8 mouse cellular contexts compared by ENCODE assay signal in genomic region chrX:154713641-154714255, GRCm38 (mm10).
DNase-seq lines count a peak whose midpoint lies in the region; ATAC-seq and TF ChIP-seq lines count a peak whose summit lies in the region.

No protein-coding gene starts in this region.

- intact Hi-C loops in heart, postnatal 25 days (cut with DNase I), result no loop called here
- intact Hi-C loops in gastrocnemius, adult 2 months (cut with DNase I), result no loop called here

- H3K36me3 ChIP-seq in heart, postnatal 0 days (replicated peaks; ENCODE audit: control insufficient read depth, insufficient read depth, low read length), result no peaks in the 10 kb centered on the region
- H3K36me3 ChIP-seq in hindbrain, embryonic 15.5 days, result no peaks in the 10 kb centered on the region
- H3K36me3 ChIP-seq in midbrain, embryonic 12.5 days, result no peaks in the 10 kb centered on the region

- H3K9ac ChIP-seq in heart, postnatal 0 days (replicated peaks; ENCODE audit: low read depth, low read length), result no peak overlapping the region
- peak overlapping the region; percentile 33; the same call in 1 of the 2 replicates for H3K9ac ChIP-seq in hindbrain, embryonic 15.5 days
- no peak overlapping the region for H3K9ac ChIP-seq in midbrain, embryonic 12.5 days (replicated peaks)

- WGBS in heart, postnatal 0 days, result 49% methylated on average over 20 of the region's 27 CpGs
- 43% methylated on average over 20 of the region's 27 CpGs for WGBS in hindbrain, embryonic 15.5 days
- WGBS in midbrain, embryonic 12.5 days, result 36% methylated on average over 22 of the region's 27 CpGs

- H3K27me3 ChIP-seq in heart, postnatal 0 days (ENCODE audit: control insufficient read depth, insufficient read depth, low read length), result no peaks in the 10 kb centered on the region
- no peaks in the 10 kb centered on the region for H3K27me3 ChIP-seq in hindbrain, embryonic 15.5 days
- no peaks in the 10 kb centered on the region for H3K27me3 ChIP-seq in midbrain, embryonic 12.5 days

- H3K4me1 ChIP-seq in heart, postnatal 0 days (ENCODE audit: control insufficient read depth, insufficient read depth), result no peaks in the 10 kb centered on the region
- no peaks in the 10 kb centered on the region for H3K4me1 ChIP-seq in hindbrain, embryonic 15.5 days (replicated peaks)
- no peaks in the 10 kb centered on the region for H3K4me1 ChIP-seq in midbrain, embryonic 12.5 days

- H3K27ac ChIP-seq in heart, postnatal 0 days (ENCODE audit: low read depth), result no peak overlapping the region
- peak overlapping the region; percentile 62 for H3K27ac ChIP-seq in hindbrain, embryonic 15.5 days (replicated peaks)
- H3K27ac ChIP-seq in midbrain, embryonic 12.5 days (replicated peaks), result no peak overlapping the region
- H3K27ac ChIP-seq in gastrocnemius, adult 2 months, result no peak overlapping the region

- no peak for DNase-seq in heart, postnatal 0 days (ENCODE audit: low spot score)
- no peak for DNase-seq in heart, postnatal 25 days (ENCODE audit: low spot score)
- DNase-seq in embryo, embryonic 10 days (ENCODE audit: low spot score), result peak; percentile 4
- DNase-seq in adrenal gland, postnatal 14 days, result no peak
- DNase-seq in urinary bladder, postnatal 14 days (ENCODE audit: low spot score), result no peak
- no peak for DNase-seq in gastrocnemius, adult 2 months

- no peak for ATAC-seq in heart, postnatal 0 days (ENCODE audit: insufficient read depth, low read depth)
- ATAC-seq in hindbrain, embryonic 15.5 days (ENCODE audit: low FRiP score, low read depth), result peak; percentile 82; the same call in 1 of the 2 replicates
- peak; percentile 68 for ATAC-seq in midbrain, embryonic 12.5 days (ENCODE audit: low FRiP score, low read depth)

- TF ChIP-seq CTCF in heart, postnatal 0 days (IDR thresholded peaks at IDR 0.05; ENCODE audit: low read depth), result no peak
- no peak for TF ChIP-seq CTCF in gastrocnemius, adult 2 months (IDR thresholded peaks at IDR 0.05)

- no peak for TF ChIP-seq EP300 in heart, postnatal 0 days (IDR thresholded peaks at IDR 0.05; ENCODE audit: low read depth)

- H3K4me3 ChIP-seq in heart, postnatal 0 days (ENCODE audit: low read depth, low read length), result no peak overlapping the region
- peak overlapping the region; percentile 42 for H3K4me3 ChIP-seq in hindbrain, embryonic 15.5 days
- H3K4me3 ChIP-seq in midbrain, embryonic 12.5 days, result peak overlapping the region; percentile 32
- no peak overlapping the region for H3K4me3 ChIP-seq in gastrocnemius, adult 2 months

- H3K4me2 ChIP-seq in heart, postnatal 0 days (ENCODE audit: low read depth, low read length), result peak overlapping the region; percentile 25; the same call in 1 of the 2 replicates
- peak overlapping the region; percentile 56 for H3K4me2 ChIP-seq in hindbrain, embryonic 15.5 days
- peak overlapping the region; percentile 48 for H3K4me2 ChIP-seq in midbrain, embryonic 12.5 days (replicated peaks)

- no peaks in the 10 kb centered on the region for H3K9me3 ChIP-seq in heart, postnatal 0 days (replicated peaks; ENCODE audit: control insufficient read depth, low read length)
- no peaks in the 10 kb centered on the region for H3K9me3 ChIP-seq in hindbrain, embryonic 15.5 days
- H3K9me3 ChIP-seq in midbrain, embryonic 12.5 days, result no peaks in the 10 kb centered on the region

Comparison
In these comparisons a context has a peak if more than half of its experiments do, and no peak if none do; other contexts are left out.
1. H3K4me3 ChIP-seq: peak in hindbrain, embryonic 15.5 days (single experiment) and midbrain, embryonic 12.5 days (single experiment); none in heart, postnatal 0 days (single experiment) and gastrocnemius, adult 2 months (single experiment).
2. Peak in every context shown above with its lines, with median percentiles within 50 percentile points of each other: H3K4me2 ChIP-seq.